Mouse (Mus musculus): ENCODE results near the gene Stard3. TPM values are rescaled to one million over a fixed set of nuclear protein-coding genes. Genes with fewer than 3 reads are reported as not detected.
A peak's percentile ranks its signal among the peaks of the same experiment; 100 is the strongest.
"Not testable (repeated sequence)": the region's sequence is repeated elsewhere in the genome, so short reads cannot be mapped to it uniquely, and the experiment has no call there.

Gene Stard3
- total RNA-seq, 2 experiments from 2014 or later: 4.6 to 7.6 TPM

DNA sequence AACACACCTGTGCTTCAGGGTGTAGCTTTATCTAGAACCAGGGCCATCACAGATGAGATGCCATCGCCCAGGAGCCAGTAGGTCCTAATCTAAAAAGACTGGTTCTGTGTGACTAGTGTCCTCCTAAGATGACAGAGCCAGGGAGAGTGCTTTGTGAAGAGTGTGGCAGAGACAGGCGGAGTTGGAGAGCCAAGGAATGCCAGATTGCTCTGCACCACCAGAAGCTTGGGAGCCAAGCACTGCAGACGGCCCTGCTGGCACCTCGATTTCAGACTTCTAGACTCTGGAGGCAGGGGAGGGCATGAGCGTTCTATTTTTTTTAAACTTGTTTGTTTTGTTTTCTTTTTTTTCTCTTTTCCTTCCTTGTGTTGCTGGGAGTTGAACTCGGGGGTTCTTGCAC lies 11.2 kb downstream of the Stard3 start:
- ATAC-seq (replicated peaks; ENCODE audit: low FRiP score, poor library complexity, severe bottlenecking): no peak

DNA sequence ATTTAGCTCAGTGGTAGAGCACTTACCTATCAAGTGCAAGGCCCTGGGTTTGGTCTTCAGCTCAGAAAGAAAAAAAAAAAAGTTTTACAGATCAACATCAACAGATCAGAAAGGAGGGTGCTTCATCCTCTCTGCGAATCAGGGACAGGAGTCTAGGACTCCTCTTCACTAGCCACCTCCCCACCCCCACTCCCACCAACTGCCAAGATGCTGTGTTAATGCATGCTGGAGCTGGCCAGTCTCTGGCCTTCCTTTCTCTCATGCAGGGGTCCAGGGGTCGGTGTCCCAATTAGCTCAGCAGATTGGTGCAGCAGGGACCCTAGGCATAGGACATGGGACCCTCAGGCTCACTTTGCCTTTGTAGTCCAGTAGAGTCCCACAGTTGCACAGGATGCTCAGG lies 12.4 kb downstream of the Stard3 start:
- no peak for ATAC-seq (replicated peaks; ENCODE audit: low FRiP score, poor library complexity, severe bottlenecking)

DNA sequence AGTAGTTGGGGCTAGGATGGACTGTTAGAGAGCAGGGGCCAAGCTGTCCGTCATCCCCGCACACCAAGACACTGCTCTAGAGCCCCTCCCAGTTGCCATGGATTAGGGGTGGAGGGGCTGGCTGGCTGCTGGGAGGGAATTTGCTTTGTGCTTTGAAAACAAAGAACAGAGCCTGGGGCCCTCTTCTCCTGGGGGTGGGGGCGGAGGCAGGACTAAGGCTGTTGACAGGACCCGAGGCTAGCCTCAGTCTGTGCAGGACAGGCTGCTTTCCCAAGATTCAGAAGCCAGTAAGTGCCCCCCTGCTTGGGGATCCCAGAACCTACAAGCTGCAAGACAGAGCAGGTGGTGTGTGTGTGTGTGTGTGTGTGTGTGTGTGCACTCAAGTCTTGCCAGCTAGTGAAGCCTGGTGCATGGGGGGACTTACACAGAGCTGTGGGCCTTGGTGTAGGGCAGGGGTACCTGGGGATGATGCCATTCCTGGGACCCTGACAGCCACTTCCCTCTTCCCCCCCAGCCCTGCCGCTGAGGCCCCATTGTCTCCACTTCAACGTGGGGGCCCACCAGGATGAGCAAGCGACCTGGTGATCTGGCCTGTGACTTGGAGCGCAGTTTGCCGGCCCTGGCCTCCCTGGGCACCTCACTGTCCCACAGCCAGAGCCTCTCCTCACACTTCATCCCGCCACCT lies 13.5 kb downstream of the Stard3 start:
- 0 out of 2 replicates have a peak, but pooled peaks have one; percentile 6 for ATAC-seq (replicated peaks; ENCODE audit: low FRiP score, poor library complexity, severe bottlenecking)

DNA sequence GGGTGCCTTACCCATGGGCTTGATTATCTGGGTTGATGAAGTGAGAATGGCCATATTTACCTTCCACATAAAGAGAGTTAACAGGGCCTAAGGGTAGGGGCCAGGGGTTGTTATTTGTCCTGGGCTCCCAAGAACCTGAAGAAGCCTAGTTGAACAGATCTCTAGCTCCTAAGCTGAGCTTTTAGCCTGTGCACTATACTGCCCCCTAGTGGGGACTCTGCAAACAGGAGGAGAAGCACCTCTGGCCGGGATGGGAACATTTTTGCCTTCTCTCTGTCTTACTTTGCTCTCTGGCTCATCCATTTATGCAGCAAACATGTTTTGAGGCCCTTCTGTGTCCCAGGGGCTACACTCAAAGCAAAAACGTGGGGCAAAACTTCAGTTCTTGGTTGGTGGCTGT lies 14.2 kb downstream of the Stard3 start:
- peak; percentile 64 for ATAC-seq (replicated peaks; ENCODE audit: low FRiP score, poor library complexity, severe bottlenecking)

DNA sequence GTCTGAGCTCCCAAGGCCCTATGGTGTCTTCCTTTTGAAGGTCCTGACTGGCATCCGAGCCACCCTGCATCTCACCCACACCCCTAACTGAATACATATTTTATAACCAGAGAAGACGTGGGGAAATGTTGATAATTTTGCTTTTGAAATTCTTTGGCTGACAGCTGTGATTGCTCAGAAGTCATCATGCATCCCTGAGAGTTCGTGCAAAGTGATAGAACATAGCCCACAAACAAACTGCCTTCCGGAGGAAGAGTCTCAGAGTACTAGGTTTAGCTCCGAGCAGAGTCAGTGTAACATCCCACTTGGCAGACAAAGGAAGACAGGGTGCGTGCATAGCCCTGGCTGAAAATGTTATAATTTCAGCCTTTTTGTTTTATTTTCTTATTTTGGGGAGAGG lies 15.1 kb downstream of the Stard3 start:
- no peak for ATAC-seq (replicated peaks; ENCODE audit: low FRiP score, poor library complexity, severe bottlenecking)

DNA sequence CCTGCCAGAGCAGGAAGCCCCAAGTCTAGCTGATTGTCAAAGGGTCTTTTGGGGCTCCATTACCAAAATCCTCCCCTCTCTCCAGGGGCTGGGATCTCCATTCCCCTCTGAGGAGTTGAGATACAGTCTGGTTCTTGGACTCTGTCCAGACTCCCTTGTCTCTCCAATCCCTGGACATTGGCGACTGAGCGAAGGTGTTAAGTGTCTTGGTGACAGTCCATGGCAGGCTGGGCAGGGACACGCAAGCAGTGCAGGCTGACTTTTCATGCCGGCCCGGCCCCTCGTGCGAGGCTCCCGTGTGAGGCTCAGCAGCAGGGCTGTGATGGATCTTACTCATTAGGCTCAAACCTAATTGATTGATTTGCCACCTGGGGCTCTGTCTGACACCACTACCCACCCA lies 16.1 kb downstream of the Stard3 start:
- no peak for ATAC-seq (replicated peaks; ENCODE audit: low FRiP score, poor library complexity, severe bottlenecking)

DNA sequence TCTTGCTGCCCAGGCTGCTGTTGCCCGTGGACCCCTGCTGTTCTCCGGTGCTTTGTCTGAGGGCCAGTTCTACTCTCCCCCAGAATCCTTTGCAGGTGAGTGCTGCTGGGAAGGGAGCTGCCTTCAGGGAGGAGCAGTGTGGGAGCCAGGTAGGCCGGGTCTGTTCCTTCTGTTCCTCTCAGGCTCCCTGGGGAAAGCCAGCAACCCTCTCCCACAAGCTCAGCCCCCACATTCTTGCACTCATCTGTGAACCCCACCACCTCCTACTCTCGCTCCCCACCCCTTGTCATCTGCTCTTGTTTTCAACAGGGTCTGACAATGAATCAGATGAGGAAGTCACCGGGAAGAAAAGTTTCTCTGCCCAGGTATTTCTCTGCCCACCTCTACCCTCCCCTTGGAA lies 18.6 kb downstream of the Stard3 start:
- no peak for ATAC-seq (replicated peaks; ENCODE audit: low FRiP score, poor library complexity, severe bottlenecking)

DNA sequence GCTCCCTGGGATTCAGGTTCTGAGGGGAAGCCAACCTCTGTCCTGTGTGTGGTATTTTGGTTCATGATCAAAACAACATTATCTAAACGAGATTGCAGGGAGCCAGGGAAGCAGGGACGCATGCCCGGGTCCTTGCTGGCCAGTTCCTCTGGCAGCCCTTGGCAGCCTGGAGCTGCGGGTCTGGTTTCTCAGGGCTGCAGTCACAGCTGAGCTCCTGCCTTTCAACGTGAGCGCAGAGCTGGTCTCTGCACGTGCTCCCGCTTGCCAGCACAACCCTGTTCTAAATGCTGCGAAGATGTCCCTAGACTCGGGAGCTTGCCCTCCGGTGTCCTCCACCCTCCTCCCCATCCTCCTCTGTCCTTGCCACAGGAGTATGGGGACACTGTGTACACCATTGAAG lies 19.6 kb downstream of the Stard3 start:
- ATAC-seq (replicated peaks; ENCODE audit: low FRiP score, poor library complexity, severe bottlenecking): no peak

DNA sequence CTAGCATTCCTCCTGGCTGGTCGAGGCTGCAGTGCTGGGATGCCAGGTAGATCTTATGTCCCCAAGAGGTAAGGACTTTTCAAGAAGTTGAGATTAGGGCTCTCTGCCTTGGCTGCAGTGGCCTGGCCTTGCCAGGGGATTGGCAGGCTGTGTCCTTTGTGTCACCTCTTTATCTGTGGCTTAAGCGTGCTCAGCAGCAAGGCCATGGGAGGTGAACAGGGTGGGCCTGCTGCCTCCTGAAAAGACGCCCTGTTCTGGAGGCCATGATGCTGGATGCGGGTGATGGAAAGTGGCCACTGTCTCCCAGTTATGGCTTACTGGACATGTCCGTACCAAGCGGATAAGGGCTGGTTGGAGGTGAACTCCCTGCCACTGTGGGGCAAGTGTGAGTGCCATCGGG lies 21.2 kb downstream of the Stard3 start:
- no peak for ATAC-seq (replicated peaks; ENCODE audit: low FRiP score, poor library complexity, severe bottlenecking)

DNA sequence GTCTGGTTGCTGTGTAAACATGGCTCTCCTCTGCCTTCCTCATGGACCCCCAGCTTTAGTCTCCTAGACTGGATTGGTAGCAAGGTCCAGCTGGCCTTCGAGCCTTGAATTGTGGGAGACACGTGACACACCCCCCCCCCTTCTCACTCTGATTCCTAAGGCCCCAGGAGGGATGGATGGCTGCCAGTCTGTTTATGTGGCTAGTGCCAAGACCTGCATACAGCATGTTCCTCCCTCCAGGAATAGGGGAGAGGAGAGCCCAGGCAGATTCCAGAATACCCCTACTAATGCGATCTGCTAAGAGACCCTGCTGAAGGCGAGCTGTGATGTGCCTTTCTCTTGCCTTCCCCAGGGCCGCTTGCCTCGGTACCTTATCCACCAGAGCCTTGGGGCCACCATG lies 21.9 kb downstream of the Stard3 start:
- ATAC-seq (replicated peaks; ENCODE audit: low FRiP score, poor library complexity, severe bottlenecking): no peak

DNA sequence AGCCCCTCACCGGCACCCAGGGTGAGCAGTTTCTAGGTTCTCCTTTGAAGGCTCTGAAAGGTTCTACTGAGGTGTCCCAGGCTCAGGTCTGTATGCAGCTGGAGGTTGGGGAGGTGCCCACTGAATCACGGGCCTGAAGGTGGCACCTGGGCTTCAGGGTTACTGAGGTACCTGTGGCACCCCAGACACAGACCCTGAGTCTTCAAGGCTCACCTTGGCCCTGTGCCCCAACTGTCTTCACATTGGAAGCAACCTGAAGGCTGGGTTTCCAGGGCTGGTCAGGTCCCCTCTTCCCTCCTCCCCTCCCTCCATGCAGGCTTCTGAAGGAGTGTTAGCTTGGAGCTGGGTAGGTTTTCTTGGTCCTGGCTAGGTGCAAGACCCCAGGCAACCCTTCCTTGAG lies 23.5 kb downstream of the Stard3 start:
- no peak for ATAC-seq (replicated peaks; ENCODE audit: low FRiP score, poor library complexity, severe bottlenecking)

DNA sequence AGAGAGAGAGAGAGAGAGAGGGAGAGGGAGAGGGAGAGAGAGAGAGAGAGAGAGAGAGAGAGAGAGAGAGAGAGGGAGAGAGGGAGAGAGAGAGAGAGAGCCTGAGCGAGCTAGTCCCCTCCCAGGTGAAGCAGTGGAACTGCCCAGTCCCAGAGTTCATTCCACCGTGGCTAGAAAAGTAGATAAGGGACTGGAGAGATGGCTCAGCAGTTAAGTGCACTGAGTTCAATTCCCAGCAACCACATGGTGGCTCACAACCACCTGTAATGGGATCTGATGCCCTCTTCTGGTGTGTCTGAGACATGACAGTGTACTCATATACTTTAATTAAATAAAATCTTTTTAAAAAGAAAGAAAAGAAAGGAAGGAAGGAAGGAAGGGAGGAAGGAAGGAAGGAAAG lies 24.2 kb downstream of the Stard3 start:
- ATAC-seq (replicated peaks; ENCODE audit: low FRiP score, poor library complexity, severe bottlenecking): not testable (repeated sequence)

DNA sequence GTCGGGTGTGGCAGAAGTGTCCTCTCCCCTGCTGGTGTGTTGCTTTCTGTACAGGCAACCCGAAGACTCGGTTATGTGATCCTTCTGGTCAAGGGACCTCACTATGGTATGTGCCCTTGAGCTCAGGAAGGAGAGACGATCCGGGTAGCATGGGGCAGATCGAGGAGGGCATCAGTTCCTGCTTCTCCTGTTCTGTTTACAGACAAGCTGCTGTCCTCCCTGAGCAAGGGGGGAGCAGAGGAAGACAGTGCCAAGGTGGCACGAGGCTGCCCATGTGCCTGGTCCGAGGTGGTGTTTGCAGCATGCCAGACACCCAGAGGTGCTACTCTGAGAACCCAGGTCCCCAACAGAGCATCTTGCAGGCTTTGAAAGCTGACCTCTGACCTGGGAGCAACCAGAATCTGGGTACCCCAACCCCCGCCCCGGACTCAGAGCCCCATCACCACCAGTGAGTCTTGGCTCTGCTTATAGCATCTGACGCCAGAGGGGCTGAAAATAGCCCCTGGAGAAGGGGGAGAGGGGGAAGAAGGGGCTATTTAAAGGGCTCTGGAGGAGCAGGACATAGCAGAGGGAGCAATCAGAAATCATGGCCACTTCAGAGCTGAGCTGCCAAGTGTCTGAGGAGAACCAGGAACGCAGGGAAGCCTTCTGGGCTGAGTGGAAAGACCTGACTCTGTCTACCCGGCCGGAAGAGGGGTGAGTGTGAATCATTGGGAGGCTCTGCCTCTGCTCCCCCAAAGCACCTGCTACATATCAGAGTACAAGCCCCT lies 25.3 kb downstream of the Stard3 start, which contains the start of gene Tcap:
Gene Tcap (plus strand): TSS at position 551 of the 770 bp plus-strand sequence.
- no peak for ATAC-seq (replicated peaks; ENCODE audit: low FRiP score, poor library complexity, severe bottlenecking)

DNA sequence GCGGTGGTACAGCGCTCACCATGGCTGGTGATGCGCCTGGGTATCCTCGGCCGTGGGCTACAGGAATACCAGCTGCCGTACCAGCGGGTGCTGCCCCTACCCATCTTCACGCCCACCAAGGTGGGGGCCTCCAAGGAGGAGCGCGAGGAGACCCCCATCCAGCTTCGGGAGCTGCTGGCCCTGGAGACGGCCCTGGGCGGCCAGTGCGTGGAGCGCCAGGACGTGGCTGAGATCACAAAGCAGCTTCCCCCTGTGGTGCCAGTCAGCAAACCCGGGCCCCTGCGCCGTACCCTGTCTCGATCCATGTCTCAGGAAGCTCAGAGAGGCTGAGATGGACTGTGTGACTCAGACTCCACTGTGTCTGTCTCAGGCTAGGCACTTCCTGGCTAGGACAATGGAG lies 26.0 kb downstream of the Stard3 start:
- no peak for ATAC-seq (replicated peaks; ENCODE audit: low FRiP score, poor library complexity, severe bottlenecking)

DNA sequence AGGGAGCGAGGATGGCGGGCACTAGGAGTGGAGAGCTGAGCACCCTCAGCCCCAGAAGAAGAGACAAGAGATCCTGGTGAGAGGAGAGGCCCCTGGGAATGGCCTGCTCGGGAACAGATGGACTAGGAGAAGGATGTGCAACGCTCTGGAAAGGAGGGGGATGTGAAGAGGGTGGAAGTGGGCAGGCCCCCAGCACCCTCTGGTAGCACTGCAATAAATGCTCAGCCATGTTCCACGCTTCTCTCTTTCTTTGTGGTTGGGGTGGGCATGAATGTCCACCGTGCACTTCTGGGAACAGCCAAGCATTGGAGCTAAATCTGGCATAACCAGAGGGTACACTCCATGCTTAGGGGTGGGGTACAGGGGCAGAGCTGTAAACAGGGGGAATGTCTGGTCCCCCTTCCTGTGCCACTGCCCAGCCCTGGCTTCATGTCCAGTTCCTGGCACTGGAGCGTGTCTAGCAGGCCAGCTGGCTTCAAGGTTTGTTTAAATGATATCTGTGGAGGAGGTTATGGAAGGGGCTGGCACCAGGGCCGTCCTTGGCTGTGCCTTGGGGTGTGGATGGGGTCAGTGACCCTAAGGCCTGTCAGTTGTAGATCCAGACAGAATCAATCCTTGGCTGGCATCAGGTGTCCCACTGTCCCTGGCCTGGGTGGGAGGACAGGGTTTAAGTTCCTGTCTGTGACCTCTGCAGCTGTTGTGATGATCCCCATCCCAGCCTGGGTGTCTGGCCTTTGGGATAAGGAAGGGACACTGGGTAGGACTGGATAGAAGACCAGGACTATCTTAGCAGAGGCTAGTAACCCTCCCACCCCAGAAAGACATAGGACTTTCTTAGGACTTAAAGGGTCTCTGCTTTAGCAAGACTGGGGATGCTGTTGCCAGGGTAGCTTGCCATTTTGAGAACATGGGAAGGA lies 26.8 kb downstream of the Stard3 start:
- no peak for ATAC-seq (replicated peaks; ENCODE audit: low FRiP score, poor library complexity, severe bottlenecking)

DNA sequence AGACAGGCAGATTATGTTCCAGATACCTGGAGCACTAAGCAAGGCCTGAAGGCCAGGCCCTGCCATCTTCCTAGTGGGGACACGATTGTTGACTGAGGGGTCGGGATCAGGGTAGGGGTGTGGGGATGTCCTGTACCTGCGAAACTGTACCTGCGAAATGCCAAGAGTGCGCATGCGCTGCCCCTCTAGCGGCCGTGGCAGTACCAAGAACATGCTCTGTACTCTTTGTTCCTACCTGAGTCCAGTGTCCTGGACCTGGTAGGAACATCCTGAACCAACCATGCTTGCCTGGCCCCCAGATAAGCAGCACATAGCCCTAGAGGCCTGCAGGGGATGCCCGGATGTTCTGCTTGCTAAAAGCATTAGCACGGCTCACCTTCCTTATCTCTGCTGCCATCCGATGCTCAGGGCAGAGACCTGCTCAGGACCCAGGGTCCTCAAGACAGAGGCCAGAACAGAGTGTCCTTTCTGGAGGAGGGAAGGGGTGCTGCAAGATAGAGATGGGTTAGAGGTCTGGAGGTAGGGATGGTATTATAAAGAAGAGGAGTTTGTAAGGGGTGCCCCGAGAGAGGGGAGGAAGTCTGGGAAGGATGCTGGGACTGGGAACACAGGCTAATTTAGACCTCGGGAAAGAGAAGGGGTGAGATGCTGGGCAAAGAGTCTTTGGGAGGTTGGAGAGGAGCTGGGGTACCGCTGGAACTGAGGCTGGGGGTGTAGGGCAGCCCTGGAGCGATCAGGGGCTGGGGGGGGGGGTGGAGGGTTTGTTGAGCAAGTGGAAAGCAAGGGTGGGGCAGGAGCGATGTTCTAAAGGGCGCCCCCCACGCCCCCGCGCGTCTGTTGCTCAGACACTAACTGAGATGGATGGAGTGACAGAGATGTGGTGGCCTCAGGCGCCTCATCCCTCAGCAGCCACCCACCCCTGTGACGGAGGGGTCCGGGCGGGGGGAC lies 27.7 kb downstream of the Stard3 start, which contains the start of gene Pnmt:
Gene Pnmt (plus strand): TSS at position 813 of the 948 bp plus-strand sequence.
- no peak for ATAC-seq (replicated peaks; ENCODE audit: low FRiP score, poor library complexity, severe bottlenecking)

DNA sequence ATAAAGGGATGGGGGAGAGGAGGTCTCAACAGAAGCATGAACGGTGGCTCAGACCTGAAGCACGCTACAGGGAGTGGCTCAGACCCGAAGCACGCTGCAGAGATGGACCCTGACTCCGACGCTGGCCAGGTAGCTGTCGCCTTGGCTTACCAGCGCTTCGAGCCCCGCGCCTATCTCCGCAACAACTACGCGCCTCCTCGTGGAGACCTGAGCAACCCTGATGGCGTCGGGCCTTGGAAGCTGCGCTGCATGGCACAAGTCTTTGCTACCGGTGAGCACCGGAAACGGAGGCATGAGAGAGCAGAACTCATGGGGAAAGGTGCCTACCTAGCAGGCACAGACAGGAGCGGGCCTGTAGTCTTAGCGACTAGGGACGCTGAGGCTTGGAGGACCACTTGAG lies 28.4 kb downstream of the Stard3 start:
- no peak for ATAC-seq (replicated peaks; ENCODE audit: low FRiP score, poor library complexity, severe bottlenecking)

DNA sequence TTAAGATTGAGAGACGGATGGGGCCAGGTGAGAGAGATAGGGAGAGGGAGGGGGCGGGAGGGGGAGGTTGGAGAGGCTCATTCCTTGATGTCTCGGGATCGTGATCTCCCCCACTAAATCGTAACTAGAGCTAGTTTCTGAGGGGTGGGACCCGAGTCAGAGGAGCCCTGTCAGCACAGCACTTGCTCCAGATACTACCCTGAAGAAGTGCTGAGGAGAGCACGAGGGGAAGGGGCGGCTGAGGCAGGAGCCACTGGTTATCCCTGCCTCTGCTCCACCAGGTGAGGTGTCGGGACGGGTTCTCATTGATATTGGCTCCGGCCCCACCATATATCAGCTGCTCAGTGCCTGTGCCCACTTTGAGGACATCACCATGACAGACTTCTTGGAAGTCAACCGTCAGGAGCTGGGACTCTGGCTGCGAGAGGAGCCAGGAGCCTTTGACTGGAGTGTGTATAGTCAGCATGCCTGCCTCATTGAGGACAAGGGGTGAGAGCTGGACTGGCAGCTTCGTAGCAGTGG lies 28.9 kb downstream of the Stard3 start:
- ATAC-seq (replicated peaks; ENCODE audit: low FRiP score, poor library complexity, severe bottlenecking): no peak

DNA sequence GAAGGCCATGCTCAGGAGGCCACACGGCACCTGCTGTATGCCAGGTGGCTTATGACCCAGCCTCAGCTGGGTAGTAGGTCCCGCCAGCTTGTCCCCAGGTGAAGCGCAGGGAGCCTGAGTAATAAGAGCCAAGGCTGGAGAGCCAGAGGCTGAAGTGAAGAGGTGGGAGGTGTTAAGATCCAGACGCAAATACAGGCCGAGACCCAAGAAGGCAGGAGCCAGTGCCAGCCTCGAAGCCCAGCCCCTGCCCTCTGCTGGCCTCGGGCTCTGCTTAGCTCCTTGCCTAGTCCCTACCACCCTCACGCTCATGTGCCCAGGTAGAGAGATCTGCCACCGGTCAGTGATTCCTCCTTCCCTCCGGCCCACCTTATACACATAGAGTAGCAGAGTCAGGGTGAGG lies 30.1 kb downstream of the Stard3 start:
- ATAC-seq (replicated peaks; ENCODE audit: low FRiP score, poor library complexity, severe bottlenecking): no peak
